Mouse (Mus musculus) macrophage (primary cell): ENCODE results near the gene Ssu2. TPM values are rescaled to one million over a fixed set of nuclear protein-coding genes. Genes with fewer than 3 reads are reported as not detected.

Source experiments
- H3K27ac ChIP-seq: fragments of 350-480 bp; formaldehyde crosslinking; 2 replicates; pipeline ENCODE4 v1.9.0; 2021
- H3K36me3 ChIP-seq: fragments of 350-480 bp; formaldehyde crosslinking; 2 replicates; pipeline ENCODE4 v1.9.0; 2021; ENCODE audit errors: inconsistent target
- H3K4me3 ChIP-seq: fragments of 350-480 bp; formaldehyde crosslinking; 2 replicates; pipeline ENCODE4 v1.9.0; 2021; ENCODE audit errors: inconsistent target
- H3K79me2 ChIP-seq: fragments of 350-480 bp; formaldehyde crosslinking; 2 replicates; pipeline ENCODE4 v1.9.0; 2021; ENCODE audit errors: inconsistent target
- WGBS: methylation state at CpG from one replicate; pipeline ENCODE4 v1.1.7; 2026; ENCODE audit warnings: inconsistent platforms; ENCODE audit not compliant: missing documents; 5-methylcytosine and 5-hydroxymethylcytosine counted together
- polyA plus RNA-seq: library from polyadenylated mRNA; stranded (reverse); fragments of 250-400 nt; gene quantifications from 3 replicates; pipeline ENCODE4 v1.2.4, GENCODE M21; 2018; ENCODE audit warnings: inconsistent platforms
- total RNA-seq, 78 experiments: library from RNA; depleted of rRNA; stranded (reverse); fragments of 250-400 nt; gene quantifications; 1 replicate in 9 of 78; 2 replicates in 24 of 78; 3 replicates in 43 of 78; 4 replicates in 2 of 78; pipeline ENCODE4 v1.2.4; 2018; ENCODE audit warnings: inconsistent platforms in 56 of 78

The Ssu2 gene
- total RNA-seq (2018; cell fraction: chromatin; rRNA removed): not detected
- not detected for total RNA-seq (2018; cell fraction: cytosol; rRNA removed)
- not detected for total RNA-seq (2018; cell fraction: nucleus; rRNA removed)
- polyA plus RNA-seq: not detected in 3 replicates

DNA sequence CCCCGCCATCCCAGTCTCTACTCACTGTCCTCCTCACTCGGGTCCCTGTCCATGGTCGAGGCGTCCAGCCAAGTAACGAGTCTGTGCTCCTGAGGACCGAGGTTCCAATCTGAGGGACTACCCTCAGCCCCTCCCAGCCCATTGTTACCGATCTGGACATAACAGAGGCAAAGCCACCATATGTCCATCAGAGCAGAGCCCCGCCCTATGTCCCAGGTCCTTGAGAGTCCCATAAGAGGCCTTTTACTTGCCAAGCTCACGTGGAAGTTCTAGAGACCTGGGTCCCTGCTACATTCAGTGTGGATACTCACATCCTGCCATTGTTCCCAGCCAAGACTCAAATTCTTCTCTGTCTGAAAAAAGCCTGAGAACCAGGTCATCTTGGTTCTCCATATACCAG, at the start of gene Ssu2:
Gene Ssu2, minus strand, starts transcription at position 77 of the 400 bp plus-strand sequence.
- 55% methylated on average over 9 of the region's 9 CpGs for WGBS
- Histone ChIP-seq H3K27ac (no peak within 1 kb of the TSS), H3K36me3 (no peaks in the 10 kb centered on the region), H3K79me2 (no peaks in the 10 kb centered on the region), H3K4me3 (no peak within 1 kb of the TSS)

DNA sequence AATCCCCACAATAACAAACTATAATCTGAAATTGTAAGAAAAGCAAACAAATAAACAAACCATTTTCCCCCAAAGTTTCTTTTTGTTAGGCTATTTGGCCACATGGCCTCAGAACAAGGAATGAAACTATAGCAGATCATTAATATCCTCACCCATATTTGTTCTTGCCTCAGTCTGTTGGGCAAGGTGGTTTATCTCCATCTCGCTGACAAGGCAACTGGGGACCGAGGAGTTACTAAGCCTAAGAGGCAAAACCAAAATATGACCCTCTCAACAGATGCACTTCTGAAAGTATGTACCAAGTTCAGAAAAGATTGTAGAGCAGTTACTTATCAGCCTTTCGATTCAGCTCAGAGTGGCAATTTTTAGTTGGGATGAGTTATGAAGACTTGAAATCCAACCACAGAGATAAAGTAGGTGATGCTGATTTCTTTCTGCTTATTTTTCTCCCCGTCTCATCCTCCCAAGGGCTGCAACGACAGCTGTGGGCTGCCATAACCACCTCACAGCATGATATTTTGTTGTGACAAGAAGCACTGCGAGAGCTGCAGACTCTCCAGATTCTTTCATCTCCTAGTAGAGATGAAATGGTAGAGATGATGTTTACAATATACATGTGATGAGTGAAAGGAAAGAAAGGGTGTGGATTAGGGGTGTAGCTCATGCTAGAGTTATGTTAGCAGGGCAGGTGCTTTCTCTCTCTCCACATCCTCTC, 38.4 kb upstream of the Ssu2 start:
- no peak overlapping the region for H3K27ac ChIP-seq
- no peaks in the 10 kb centered on the region for H3K36me3 ChIP-seq
- H3K4me3 ChIP-seq: no peak overlapping the region
- H3K79me2 ChIP-seq: no peaks in the 10 kb centered on the region
- 77% methylated on average over 6 of the region's 6 CpGs for WGBS

DNA sequence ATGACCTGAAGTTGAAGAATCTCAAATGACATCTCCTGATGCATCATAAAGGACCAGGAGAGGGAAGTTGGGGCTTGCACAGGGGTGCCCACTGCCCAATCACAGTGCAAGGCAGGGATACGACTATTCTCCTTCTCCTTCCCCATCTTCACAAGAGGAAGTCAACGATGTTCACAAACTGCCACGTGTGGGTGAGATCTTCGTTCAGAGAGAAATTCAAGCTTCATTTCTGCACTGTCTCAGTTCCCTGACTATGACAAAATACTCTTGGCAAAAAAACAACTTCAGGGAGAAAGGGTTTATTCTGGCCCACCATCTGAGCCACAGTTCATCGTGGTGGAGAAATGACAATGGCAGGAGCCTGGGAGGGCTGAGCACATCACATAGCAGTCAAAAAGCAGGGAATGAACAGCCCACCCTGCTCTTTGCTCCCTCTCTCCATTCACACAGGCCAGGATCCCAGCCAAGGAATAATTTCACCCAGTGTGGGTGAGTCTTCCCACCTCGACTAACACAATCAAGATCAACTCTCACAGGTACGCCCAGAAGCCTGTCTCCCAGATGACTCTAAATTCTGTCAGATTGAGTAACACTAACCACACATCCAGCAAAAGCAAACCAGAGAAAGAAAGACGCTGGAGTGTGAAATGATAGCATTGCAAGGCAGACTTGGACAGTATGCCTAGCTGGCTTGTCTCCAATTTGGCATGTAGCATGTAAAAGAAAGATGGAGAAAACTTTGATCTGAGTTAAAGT, 36.1 kb upstream of the Ssu2 start:
- Histone ChIP-seq H3K4me3 (no peak overlapping the region), H3K79me2 (no peaks in the 10 kb centered on the region), H3K36me3 (no peaks in the 10 kb centered on the region), H3K27ac (no peak overlapping the region)
- WGBS: 78% methylated on average over 8 of the region's 8 CpGs

DNA sequence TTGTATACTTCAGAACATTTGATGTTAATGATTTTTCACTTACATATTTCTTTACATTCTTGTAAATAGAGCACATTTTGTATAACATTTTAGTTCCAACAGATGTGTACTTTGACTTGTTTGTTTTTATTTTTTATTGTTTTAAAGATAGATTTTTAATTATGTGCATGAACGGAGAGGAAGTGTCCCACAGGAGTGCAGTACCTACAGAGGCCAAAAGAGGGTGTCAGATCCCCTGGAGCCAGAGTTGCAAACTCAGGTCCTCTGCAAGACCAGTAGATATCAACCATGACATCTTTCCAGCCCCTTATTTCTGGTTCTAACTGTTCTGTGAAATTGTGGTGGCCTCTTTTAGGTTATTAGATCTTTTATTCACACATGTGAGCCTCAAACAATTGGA, 33.1 kb upstream of the Ssu2 start:
- no peak overlapping the region for H3K27ac ChIP-seq
- H3K79me2 ChIP-seq: no peaks in the 10 kb centered on the region
- H3K4me3 ChIP-seq: no peak overlapping the region
- no peaks in the 10 kb centered on the region for H3K36me3 ChIP-seq
- 89% methylated on average over 1 of the region's 1 CpGs for WGBS

GRCm38 (mm10) chr6:112419333-112419732, 31.5 kb upstream of the Ssu2 start:
- Histone ChIP-seq H3K4me3 (no peak overlapping the region), H3K27ac (no peak overlapping the region), H3K36me3 (no peaks in the 10 kb centered on the region), H3K79me2 (no peaks in the 10 kb centered on the region)
- 91% methylated on average over 9 of the region's 9 CpGs for WGBS

- Histone ChIP-seq H3K27ac (no peak overlapping the region), H3K79me2 (no peaks in the 10 kb centered on the region), H3K4me3 (no peak overlapping the region), H3K36me3 (no peaks in the 10 kb centered on the region)
- WGBS: 78% methylated on average over 5 of the region's 5 CpGs
Observed at GRCm38 (mm10) chr6:112404111-112404510, 16.3 kb upstream of the Ssu2 start.

DNA sequence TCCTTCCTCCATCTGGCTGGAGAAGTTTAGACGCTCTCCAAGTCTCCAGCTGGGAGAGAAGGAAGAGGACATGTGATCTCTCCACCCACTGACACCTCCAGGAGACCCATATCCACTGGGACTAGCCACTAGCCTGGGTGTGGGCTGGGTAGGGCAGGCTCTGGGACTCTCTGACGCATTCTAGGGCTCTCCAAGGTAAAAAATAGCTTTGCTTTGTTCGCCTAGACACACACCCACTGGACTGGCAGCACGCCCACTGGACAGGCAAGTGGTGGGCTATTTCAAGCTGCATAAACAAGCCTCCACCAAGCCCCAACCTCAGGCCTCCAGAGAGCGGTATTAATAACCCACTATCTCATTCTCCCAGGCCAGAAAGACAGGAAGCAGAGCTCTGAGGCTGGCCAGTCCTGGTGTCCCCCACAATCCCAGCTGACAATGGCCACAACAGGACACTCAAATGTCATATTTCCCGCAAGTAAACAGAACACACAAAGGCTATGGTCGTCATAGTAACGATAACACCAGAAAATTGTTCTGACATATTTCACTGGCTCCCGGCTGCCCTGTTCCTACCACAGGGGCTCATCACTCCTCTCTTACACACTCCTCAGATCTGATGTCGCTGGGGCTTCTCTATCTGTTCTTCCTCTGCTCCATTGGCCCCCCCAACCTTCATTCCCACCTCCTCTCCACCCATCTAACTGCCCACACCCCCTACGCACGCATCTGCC, 14.3 kb upstream of the Ssu2 start:
- Histone ChIP-seq H3K27ac (no peak overlapping the region), H3K4me3 (no peak overlapping the region), H3K36me3 (no peaks in the 10 kb centered on the region), H3K79me2 (no peaks in the 10 kb centered on the region)
- 39% methylated on average over 12 of the region's 12 CpGs for WGBS

- Histone ChIP-seq H3K4me3 (no peak overlapping the region), H3K36me3 (no peaks in the 10 kb centered on the region), H3K79me2 (no peaks in the 10 kb centered on the region), H3K27ac (no peak overlapping the region)
- WGBS: 61% methylated on average over 3 of the region's 3 CpGs
Observed at GRCm38 (mm10) chr6:112397351-112397750, 9.5 kb upstream of the Ssu2 start.

DNA sequence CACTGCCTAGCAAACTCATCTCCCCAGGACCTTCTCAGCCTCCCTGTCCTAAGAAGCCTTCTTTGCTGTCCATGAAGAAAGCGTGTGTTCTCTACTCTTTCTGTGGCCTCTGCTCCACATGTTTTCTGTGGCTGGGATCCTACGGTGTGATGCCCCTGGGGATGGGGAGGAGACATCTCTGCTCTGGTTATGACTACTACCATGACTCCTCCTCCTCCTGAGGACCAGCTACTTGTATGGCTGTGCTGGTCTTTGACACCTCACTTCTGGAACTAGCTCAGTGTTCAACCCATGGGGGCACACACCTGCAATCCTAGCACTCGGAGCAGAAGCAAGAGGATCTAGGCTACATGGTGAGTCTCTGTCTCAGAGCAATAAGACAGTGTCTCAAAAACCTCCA, 8.5 kb upstream of the Ssu2 start:
- Histone ChIP-seq H3K4me3 (no peak overlapping the region), H3K79me2 (no peaks in the 10 kb centered on the region), H3K36me3 (no peaks in the 10 kb centered on the region), H3K27ac (no peak overlapping the region)
- 95% methylated on average over 3 of the region's 3 CpGs for WGBS

DNA sequence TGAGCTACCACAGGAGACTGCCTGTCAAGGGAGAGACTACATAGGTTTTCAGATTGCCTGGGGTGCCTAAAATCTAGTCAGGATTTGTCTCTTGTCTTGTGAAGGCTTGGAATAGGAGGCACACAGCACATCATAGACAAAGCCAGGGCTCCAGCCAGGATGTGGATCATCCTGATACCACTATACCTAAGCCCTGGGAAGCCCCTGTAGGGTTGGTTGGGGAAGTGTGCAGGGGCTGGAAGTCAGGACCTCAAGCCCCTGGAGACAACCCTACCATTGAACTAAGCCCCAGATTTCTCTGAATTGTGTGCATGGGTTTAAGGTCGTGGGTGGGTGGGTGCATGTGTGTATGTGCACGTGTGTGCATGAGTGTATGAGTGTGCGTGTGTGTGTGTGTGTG, 562 bp upstream of the Ssu2 start:
- Histone ChIP-seq H3K36me3 (no peaks in the 10 kb centered on the region), H3K4me3 (no peak overlapping the region), H3K27ac (no peak overlapping the region), H3K79me2 (no peaks in the 10 kb centered on the region)
- WGBS: 90% methylated on average over 3 of the region's 3 CpGs

DNA sequence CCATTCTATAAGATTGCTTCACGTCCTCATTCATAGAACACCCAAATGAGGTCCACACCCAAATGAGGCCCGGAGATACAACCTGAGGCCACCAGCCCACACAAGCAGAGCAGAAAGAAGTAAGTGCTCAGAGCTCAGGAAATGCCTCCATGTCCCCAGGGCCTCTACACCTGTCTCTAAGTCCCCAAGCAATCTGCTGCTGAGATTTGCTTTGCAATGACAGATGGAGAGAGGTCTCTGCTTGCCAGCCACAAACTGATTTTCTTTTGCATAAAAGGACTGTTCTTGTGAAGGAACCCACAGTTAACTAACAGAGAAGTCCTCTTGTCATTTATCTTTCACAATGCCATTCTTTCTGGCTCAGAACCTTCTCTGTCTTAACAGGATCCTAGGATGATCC, 1.6 kb downstream of the Ssu2 start:
- Histone ChIP-seq H3K27ac (no peak overlapping the region), H3K79me2 (no peaks in the 10 kb centered on the region), H3K4me3 (no peak overlapping the region), H3K36me3 (no peaks in the 10 kb centered on the region)
- 86% methylated on average over 2 of the region's 2 CpGs for WGBS

- Histone ChIP-seq H3K27ac (no peak overlapping the region), H3K79me2 (no peaks in the 10 kb centered on the region), H3K4me3 (no peak overlapping the region), H3K36me3 (no peaks in the 10 kb centered on the region)
- WGBS: 71% methylated on average over 8 of the region's 8 CpGs
Observed at GRCm38 (mm10) chr6:112382990-112383685, 4.7 kb downstream of the Ssu2 start.

- no peaks in the 10 kb centered on the region for H3K36me3 ChIP-seq
- no peaks in the 10 kb centered on the region for H3K79me2 ChIP-seq
- no peak overlapping the region for H3K27ac ChIP-seq
- WGBS: 89% methylated on average over 9 of the region's 9 CpGs
- no peak overlapping the region for H3K4me3 ChIP-seq
Observed at GRCm38 (mm10) chr6:112379054-112379453, 8.8 kb downstream of the Ssu2 start.

DNA sequence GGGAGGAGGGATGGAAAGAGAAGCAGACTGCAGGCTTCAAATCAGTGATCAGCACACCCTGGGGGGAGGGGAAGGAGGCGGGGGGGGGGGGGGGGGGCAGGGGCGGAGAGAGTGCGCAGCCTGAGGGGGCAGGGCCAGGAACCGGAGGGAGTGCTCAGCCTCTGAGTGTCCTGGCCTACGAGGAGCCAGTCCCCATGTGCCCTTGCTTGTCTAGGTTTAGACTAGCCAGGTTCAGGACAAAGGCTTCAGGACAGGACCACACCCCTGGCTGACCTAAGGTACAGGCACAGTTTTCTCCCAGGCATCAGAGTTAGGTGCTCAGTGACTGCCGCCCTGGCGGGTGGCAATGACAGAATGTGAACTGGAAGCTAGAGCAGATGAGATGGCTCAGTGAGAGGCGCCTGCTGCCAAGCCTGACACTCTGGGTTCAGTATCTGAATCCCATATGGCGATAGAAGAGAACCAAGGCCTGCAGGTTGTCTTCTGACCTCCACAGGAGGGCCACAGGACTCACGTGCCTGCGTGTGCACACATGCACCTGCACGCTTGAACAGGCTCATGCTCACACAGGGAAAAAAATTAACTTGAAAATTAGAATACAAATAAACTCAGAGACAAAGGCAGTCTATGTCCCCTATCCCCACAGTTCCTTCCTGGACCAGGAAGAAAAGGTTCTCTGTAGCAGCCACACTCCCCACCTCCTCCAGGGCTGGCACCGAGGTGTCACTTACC, 12.0 kb downstream of the Ssu2 start:
- Histone ChIP-seq H3K27ac (no peak overlapping the region), H3K79me2 (no peaks in the 10 kb centered on the region)
- 85% methylated on average over 8 of the region's 13 CpGs for WGBS

More for the DNA sequence above, 12.0 kb downstream of the Ssu2 start:
- no peak overlapping the region for H3K4me3 ChIP-seq
- H3K36me3 ChIP-seq: no peaks in the 10 kb centered on the region
